Mouse (Mus musculus): ENCODE results near the gene Mier3.

The Mier3 gene

DNA sequence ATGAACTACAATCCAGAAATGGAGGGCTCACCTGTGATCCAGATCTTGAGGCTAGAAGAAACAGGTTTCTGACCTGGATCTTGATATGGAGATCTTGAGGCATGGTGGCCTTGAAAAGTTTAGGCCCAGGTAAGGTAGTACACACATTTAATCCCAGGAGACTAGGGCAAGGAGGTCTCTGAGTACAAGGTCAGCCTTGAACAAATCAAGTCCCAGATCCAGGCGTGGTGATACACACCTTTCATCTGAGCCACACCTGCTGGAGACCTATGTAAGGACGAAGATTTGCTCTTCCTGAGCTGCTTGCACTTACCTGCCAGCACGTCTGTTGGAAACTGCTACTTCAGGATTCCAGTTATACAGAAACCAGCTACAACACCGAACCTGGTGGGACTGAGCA, at the start of gene Mier3:
Mier3 (plus strand) TSS at position 301 of the 400 bp plus-strand sequence.
- DNase-seq (ENCODE audit: low spot score), result no peak

GRCm38 (mm10) chr13:111634163-111635160, 46.3 kb upstream of the Mier3 start:
- no peak for DNase-seq (ENCODE audit: low spot score)

GRCm38 (mm10) chr13:111640319-111640718, 40.5 kb upstream of the Mier3 start:
- DNase-seq (ENCODE audit: low spot score), result no peak

GRCm38 (mm10) chr13:111643636-111644035, 37.1 kb upstream of the Mier3 start:
- DNase-seq (ENCODE audit: low spot score), result no peak

GRCm38 (mm10) chr13:111646204-111646603, 34.6 kb upstream of the Mier3 start:
- DNase-seq (ENCODE audit: low spot score), result no peak

GRCm38 (mm10) chr13:111647279-111647678, 33.5 kb upstream of the Mier3 start:
- DNase-seq (ENCODE audit: low spot score), result no peak

DNA sequence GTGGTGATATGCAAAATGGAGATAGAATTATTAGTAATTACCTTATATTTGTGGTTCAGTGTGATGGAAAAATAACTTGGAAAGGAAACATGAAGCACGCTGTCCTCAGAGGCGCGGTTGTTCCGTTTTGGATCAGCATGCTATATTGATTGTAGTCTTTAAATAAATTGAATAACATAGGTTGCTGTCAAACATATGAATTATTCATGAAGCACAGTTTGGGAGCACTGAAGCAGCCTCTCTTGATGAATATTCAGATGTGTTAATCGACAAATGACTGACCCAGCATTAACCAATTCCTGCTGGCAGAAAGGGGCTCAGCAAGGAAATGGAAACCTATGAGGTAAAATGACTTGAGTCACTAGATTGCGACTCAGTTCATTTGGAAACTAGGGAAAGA, 29.8 kb upstream of the Mier3 start:
- DNase-seq (ENCODE audit: low spot score), result no peak

DNA sequence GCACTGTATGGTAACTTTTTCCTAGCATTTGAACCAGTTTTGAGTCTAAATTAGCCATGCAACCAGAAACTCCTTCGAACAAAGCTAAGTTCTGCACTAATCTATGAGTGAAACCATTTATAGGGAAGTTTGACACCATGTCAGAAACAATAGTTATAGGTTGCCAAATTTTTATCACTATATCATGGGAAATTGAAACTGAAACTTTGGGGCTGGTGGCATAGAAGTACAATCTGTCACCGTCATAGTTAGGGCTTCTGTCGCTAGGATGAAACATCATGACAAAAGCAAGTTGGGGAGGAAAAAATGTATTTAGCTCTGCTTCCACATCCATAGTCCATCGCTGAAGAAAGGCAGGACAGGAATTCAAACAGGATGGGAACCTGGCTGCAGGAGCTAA, 25.5 kb upstream of the Mier3 start:
- no peak for DNase-seq (ENCODE audit: low spot score)

DNA sequence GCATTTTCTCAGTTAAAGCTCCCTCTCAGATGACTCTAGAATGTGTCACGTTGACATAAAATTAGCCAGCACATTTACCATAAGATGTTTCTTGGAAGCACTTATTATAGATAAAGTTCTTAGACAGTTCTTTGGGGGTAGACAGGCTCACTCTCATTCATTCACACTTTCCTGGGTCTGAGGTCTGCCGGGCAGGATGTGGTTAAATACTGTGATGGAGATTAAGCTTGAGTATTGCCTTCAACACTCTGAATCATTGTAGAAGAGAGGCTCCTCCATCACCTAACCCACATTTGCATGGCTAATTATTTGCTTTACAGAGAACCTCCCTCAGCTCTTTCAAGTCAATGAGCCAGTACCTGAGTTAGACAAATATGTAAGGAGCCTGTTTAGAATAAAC, 24.9 kb upstream of the Mier3 start:
- DNase-seq (ENCODE audit: low spot score), result no peak

DNA sequence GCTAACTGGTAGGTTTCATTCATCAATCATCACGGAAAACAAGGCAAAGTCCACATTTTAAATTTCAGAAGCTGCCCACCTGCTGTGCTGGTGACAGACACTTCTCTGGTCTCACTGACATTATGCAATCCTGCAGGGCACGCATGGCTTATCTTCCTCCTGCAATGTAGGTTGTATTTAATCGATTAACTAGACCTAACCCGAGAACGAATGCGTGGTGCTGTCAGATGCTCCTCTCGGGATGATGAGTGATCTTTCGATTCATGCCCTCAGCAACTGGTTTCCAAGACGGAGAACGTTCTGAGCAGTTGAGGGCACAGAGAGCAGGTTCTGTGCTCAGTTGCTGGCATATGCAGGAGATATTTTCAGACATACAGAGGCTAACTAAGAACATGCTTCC, 24.5 kb upstream of the Mier3 start:
- no peak for DNase-seq (ENCODE audit: low spot score)

- DNase-seq (ENCODE audit: low spot score), result no peak
Observed at GRCm38 (mm10) chr13:111656769-111657168, 24.0 kb upstream of the Mier3 start.

DNA sequence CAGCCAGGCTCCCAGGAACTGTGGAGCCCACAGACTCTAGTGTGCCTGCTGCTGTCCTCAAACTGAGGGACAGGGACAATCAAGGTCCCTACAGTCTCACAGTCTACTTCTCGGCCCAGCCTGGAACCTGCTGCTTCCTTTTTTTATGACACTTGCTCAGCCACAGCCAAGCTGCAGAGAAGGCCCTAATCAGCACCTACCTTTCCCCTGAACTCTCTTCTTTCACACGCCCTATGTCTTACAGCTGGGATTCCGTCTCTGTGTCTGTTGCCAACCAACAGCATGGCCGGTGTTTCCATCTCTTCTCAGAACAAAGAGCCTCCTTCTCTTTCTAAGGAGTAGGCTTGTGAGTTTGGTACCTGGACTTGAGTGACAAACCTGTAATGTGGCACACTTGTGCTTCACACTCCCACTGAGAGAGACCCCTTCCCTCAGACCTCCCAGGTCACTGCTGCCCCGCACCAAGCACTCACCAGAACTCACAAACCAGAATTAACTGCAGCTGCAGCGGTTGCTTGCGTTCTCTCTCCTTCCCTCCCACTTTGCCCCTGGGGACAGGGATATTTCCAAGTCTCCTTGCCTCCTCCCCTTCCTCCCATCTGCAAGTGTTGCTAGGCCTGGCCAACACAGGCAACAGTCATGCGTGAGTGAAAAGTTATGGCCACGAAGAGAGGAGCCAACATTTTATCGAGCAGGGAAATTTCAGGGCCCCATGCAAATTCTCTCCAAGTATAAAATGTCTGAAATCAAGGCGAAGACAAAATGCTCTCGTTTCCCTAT, 22.1 kb upstream of the Mier3 start:
- no peak for DNase-seq (ENCODE audit: low spot score)

GRCm38 (mm10) chr13:111659430-111659829, 21.3 kb upstream of the Mier3 start:
- no peak for DNase-seq (ENCODE audit: low spot score)

DNA sequence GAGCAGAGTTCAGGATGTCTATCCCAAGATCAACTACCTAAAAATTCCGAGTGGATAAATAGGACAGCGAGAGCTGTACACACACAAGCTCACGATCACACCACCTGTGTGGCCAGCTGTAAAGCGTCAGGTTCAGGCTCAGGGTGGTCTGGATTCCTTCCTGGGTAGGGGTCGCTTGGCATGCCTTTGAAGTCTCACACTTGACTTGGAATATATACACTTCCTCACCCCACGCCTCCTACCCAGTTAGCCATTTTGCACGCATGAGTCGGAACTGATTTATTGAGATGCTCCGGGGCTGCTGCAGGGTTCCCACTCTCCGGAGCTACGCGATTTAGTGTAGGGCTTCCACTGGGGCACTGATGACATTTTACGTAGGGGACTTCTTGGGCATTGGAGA, 20.7 kb upstream of the Mier3 start:
- no peak for DNase-seq (ENCODE audit: low spot score)

DNA sequence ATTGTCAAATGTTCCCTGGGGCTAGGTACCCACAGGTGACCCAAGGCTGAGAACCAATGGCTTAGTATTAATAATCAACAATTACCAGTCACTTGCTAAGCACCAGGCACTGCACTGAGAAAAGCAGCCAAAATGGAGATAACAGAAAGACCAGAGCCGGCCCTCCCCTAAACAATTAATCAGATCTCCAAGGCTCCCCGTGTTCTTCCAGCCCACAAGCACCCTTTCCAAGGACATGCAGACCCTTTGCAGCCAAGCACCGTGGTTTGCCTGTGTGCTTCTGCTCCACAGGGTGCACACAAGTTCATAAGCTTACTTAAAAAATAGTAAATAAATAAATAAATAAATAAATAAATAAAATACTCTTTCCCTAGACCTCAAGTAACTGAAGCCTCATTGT, 20.2 kb upstream of the Mier3 start:
- no peak for DNase-seq (ENCODE audit: low spot score)

- DNase-seq (ENCODE audit: low spot score), result no peak
Observed at GRCm38 (mm10) chr13:111668016-111668415, 12.8 kb upstream of the Mier3 start.

DNA sequence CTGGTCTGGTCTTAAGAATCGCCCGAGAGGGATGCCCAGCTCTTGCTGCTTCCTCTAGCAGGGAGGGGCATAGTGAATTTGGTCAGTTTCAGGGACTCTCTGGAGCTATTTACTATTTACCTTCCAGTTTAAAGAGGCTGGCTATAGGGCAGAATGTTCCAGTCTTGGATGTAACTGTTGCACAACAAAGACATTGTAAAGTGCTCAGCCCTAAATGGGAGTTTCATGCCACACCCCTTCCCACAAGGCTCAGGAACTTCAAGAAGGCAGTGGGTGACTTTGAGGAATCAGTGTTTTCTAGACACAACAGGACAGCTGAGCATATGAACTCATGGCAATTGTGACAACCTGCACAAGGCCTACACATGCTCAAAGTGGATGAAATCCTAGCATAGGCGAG, 3.9 kb upstream of the Mier3 start:
- no peak for DNase-seq (ENCODE audit: low spot score)

GRCm38 (mm10) chr13:111684056-111684625, 3.4 kb downstream of the Mier3 start:
- no peak for DNase-seq (ENCODE audit: low spot score)

- DNase-seq (ENCODE audit: low spot score), result peak; percentile 90
Observed at GRCm38 (mm10) chr13:111685751-111686462, 5.1 kb downstream of the Mier3 start.

GRCm38 (mm10) chr13:111686522-111687284, 5.9 kb downstream of the Mier3 start:
- peak; percentile 1 for DNase-seq (ENCODE audit: low spot score)

- DNase-seq (ENCODE audit: low spot score), result peak; percentile 48
Observed at GRCm38 (mm10) chr13:111687285-111687781, 6.6 kb downstream of the Mier3 start.

Measured in lung, postnatal 25 days (tissue).